Mouse (Mus musculus): ENCODE measurements at regions not wholly inside any gene's neighbourhood (a gene's known extent, or its start where the extent isn't known, plus 50 kb on each side); places are given as distances from the start of the nearest gene placed in this dataset.

DNA sequence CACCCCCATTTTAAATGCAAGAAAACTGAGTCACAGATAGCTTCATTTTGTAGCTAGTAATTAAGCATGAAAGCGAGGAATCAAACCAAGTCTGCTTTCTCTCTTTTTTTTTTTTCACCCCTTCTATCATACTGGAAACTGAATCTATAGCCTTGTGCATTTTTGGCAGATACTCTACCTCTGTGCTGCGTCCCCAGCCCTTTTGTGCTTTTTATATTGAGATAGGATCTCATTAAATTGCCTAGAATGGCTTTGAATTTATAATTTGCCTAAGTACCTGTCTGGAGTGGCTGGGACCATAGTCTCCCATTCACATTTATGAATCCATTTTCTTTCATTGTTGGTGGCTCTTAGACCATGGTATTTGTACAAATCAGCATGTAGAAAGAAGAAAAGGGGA lies 209.9 kb upstream of the Fggy start:
- no peak for TF ChIP-seq POLR2A (IDR thresholded peaks at IDR 0.05; ENCODE audit: control insufficient read depth, extremely low read depth, insufficient read depth, low read length, poor library complexity)
- no peak for TF ChIP-seq CTCF (IDR thresholded peaks at IDR 0.05; ENCODE audit: borderline replicate concordance, control insufficient read depth, extremely low read depth, insufficient read depth, low read length, poor library complexity)
